Mouse (Mus musculus) neural tube, embryonic 11.5 days (tissue): Measurements from ENCODE around the gene Crisp2. TPM values are rescaled to one million over a fixed set of nuclear protein-coding genes. Genes with fewer than 3 reads are reported as not detected.

Source experiments
- ATAC-seq: fragments of 200-750 bp; cut with Nextera tagmentation; 2 replicates; pipeline ENCODE4 v1.8.0; 2017; ENCODE audit warnings: moderate number of reproducible peaks, mild to moderate bottlenecking, moderate TSS enrichment, moderate library complexity; ENCODE audit not compliant: insufficient read depth, low FRiP score, low TSS enrichment
- DNase-seq: peaks from one replicate; pipeline ENCODE4 v3.0.0-alpha.2; 2015; ENCODE audit warnings: low spot score
- H3K27ac ChIP-seq: fragments of 300-500 bp; sonication (generic); 2 replicates; pipeline ENCODE4 v1.5.1; 2014; ENCODE audit warnings: low read depth, mild to moderate bottlenecking, low read length
- H3K27me3 ChIP-seq: fragments of 300-500 bp; sonication (generic); 2 replicates; pipeline ENCODE4 v1.6.1; 2014; ENCODE audit warnings: mild to moderate bottlenecking, low read length, mixed read lengths; ENCODE audit not compliant: control insufficient read depth, insufficient read depth
- H3K36me3 ChIP-seq: fragments of 300-500 bp; sonication (generic); 2 replicates; pipeline ENCODE4 v1.6.1; 2014; ENCODE audit warnings: mild to moderate bottlenecking, low read length, moderate library complexity, mixed read lengths; ENCODE audit not compliant: control insufficient read depth, insufficient read depth
- H3K4me1 ChIP-seq: fragments of 300-500 bp; sonication (generic); 2 replicates; pipeline ENCODE4 v1.6.1; 2014; ENCODE audit warnings: low read length, mixed read lengths; ENCODE audit not compliant: control insufficient read depth, insufficient read depth
- H3K4me2 ChIP-seq: fragments of 300-500 bp; sonication (generic); 2 replicates; pipeline ENCODE4 v1.6.1; 2014; ENCODE audit warnings: low read depth, mild to moderate bottlenecking, moderate library complexity
- H3K4me3 ChIP-seq: fragments of 300-500 bp; sonication (generic); 2 replicates; pipeline ENCODE4 v1.5.1; 2014; ENCODE audit warnings: low read depth, low read length
- H3K9ac ChIP-seq: fragments of 300-500 bp; sonication (generic); 2 replicates; pipeline ENCODE4 v1.6.1; 2014; ENCODE audit warnings: mild to moderate bottlenecking, low read length
- H3K9me3 ChIP-seq: fragments of 300-500 bp; sonication (generic); 2 replicates; pipeline ENCODE4 v1.6.1; 2016; ENCODE audit warnings: low read length; ENCODE audit not compliant: control insufficient read depth
- WGBS: fragments of 180-500 bp; shearing (Covaris S2); extraction: QIAGEN DNeasy Blood & Tissue Kit; methylation state at CpG from one replicate; pipeline ENCODE4 v1.1.7; 2014; 5-methylcytosine and 5-hydroxymethylcytosine counted together
- polyA plus RNA-seq: library from polyadenylated mRNA; unstranded; fragments of >200 nt; fragmentation: Nextera tagmentation; extraction: Ambion mirVana; gene quantifications from 2 replicates; pipeline ENCODE4 v1.2.1, GENCODE M21; 2014

The Crisp2 gene
- polyA plus RNA-seq, 1 experiment from 2014 or later: not detected

DNA sequence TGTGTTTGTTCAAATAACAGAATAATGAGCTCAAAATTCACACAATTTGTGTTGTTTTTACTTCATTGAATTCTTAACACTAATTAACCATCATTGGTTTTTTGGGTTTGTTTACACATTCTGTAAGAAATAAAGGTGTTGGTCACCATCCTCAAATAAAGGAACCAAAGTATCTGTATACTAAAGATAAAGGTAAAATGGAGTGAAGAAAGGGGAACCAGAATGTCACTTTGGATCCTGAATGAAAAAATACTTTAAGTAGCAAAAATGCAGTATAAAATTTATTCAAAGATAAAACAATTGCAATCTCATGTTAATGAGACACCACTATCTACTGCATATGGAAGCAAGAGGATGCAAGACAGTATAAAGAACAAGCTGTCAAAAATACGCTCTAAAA is 4.8 kb upstream of the Crisp2 start:
- Histone ChIP-seq H3K4me3 (no peak overlapping the region), H3K4me2 (no peak overlapping the region), H3K4me1 (no peaks in the 10 kb centered on the region), H3K9me3 (no peaks in the 10 kb centered on the region), H3K36me3 (no peaks in the 10 kb centered on the region), H3K27me3 (no peaks in the 10 kb centered on the region), H3K27ac (no peak overlapping the region), H3K9ac (no peak overlapping the region)
- whole genome bisulfite sequencing: 90% methylated on average over 1 of the region's 1 CpGs
- no peak for ATAC-seq
- no peak for DNase-seq

DNA sequence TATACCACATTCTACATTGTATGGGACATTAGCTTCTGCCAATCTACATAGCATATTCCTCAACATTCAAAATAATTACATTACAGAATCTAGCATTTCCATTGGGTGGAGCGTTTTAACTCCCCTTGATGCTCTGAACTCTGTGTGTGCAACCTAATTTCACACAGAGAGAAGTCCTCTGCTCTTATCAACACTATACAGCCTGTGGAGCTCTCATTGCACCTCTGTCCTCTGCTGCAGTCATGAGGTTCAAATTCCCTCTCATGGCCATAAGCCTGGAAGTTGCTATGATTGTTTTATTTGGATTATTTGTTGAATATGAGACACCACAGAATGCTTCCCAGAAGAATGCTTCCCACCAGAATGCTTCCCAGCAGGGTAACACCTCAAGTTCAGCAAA is 4.1 kb upstream of the Crisp2 start, which contains the start of gene Rhag:
Rhag (plus strand) TSS at position 193 of the 400 bp plus-strand sequence.
- Histone ChIP-seq H3K27me3 (no peaks in the 10 kb centered on the region), H3K36me3 (no peaks in the 10 kb centered on the region), H3K27ac (no peak within 1 kb of the TSS), H3K9me3 (no peaks in the 10 kb centered on the region), H3K4me2 (no peak within 1 kb of the TSS), H3K4me3 (no peak within 1 kb of the TSS), H3K4me1 (no peaks in the 10 kb centered on the region), H3K9ac (no peak within 1 kb of the TSS)
- ATAC-seq (no peak), DNase-seq (no peak)
- 73% methylated on average over 1 of the region's 1 CpGs for WGBS

DNA sequence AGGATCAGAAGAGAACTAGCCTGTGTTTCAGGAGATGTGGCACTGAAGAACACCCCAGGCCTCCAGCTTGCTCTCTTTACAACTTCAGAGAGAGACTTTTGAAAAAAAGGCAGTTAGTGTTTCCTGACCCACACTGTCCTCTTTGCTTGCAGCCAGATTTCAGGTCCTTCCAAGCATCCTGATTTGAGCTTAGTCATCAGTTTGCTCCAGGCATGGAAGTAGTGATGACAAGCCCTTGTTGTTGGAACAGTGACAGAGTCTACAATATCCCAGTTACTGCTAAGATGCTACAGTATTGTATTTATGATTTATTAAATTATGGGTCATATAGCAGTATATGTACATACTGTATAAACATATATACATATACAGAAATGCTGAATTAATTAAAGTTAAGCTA is 1.3 kb upstream of the Crisp2 start:
- H3K27ac ChIP-seq: no peak overlapping the region
- ATAC-seq: no peak
- no peaks in the 10 kb centered on the region for H3K27me3 ChIP-seq
- H3K4me1 ChIP-seq: no peaks in the 10 kb centered on the region
- no peak overlapping the region for H3K4me2 ChIP-seq
- no peak overlapping the region for H3K9ac ChIP-seq
- no peak overlapping the region for H3K4me3 ChIP-seq
- H3K9me3 ChIP-seq: no peaks in the 10 kb centered on the region
- no peak for DNase-seq
- H3K36me3 ChIP-seq: no peaks in the 10 kb centered on the region

DNA sequence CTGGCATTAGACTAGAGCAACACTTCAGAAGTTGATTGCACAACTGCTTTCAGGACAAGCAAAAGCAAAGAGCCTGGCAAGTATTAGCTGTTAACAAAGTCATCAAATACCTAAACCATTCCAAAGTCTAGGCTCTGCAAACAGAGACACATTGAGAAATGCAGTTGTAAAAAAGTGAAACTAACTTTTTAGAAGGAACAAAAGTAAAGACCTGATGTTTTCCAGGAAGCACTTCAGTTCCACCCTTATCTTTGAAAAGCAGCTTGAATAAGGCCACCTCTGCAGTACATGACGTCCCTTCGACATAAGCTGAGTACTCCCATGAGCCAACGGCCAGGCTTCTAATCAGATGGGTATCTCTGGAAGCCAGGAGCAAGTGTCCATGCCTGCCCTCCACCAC is 253 bp downstream of the Crisp2 start:
- ATAC-seq (no peak), DNase-seq (no peak)
- H3K4me2 ChIP-seq: no peak overlapping the region
- WGBS: 80% methylated on average over 3 of the region's 3 CpGs
- no peaks in the 10 kb centered on the region for H3K36me3 ChIP-seq
- H3K27me3 ChIP-seq: no peaks in the 10 kb centered on the region
- H3K4me3 ChIP-seq: no peak overlapping the region
- H3K27ac ChIP-seq: no peak overlapping the region
- no peaks in the 10 kb centered on the region for H3K9me3 ChIP-seq
- no peaks in the 10 kb centered on the region for H3K4me1 ChIP-seq
- no peak overlapping the region for H3K9ac ChIP-seq

DNA sequence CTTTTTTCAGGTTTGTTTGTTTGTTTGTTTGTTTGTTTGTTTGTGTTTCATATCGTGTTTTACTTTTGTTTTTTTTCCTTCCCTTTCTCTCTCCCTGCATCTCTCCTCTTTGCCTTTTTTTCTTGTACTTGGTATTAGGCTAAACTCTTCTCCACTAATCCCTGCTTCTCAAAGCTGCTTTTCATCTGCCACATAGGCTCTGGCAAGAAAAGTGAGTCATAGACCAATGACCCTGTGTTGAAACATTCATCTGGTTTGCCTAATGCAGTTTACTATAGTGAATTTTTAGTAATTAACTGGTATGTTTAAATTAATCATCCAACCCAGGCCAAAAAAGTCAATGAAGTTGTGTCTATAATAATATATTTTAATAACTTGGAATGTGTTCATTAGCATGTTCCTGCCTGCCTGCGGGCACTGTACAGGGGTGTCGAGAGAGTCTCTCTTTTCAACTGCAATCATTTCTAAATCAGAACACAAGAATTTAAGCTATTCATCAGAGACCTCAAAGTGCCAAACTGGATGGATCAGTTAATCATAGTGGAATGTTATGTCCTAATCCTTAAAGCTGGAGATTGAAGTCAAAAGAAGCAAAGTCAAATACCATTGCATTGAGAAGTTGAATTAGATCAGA is 4.0 kb downstream of the Crisp2 start:
- Histone ChIP-seq H3K36me3 (no peaks in the 10 kb centered on the region), H3K4me3 (no peak overlapping the region), H3K4me2 (no peak overlapping the region), H3K4me1 (no peaks in the 10 kb centered on the region), H3K9ac (no peak overlapping the region), H3K27me3 (no peaks in the 10 kb centered on the region), H3K9me3 (no peaks in the 10 kb centered on the region), H3K27ac (no peak overlapping the region)
- DNase-seq (no peak), ATAC-seq (no peak)
- whole genome bisulfite sequencing: 87% methylated on average over 3 of the region's 3 CpGs

DNA sequence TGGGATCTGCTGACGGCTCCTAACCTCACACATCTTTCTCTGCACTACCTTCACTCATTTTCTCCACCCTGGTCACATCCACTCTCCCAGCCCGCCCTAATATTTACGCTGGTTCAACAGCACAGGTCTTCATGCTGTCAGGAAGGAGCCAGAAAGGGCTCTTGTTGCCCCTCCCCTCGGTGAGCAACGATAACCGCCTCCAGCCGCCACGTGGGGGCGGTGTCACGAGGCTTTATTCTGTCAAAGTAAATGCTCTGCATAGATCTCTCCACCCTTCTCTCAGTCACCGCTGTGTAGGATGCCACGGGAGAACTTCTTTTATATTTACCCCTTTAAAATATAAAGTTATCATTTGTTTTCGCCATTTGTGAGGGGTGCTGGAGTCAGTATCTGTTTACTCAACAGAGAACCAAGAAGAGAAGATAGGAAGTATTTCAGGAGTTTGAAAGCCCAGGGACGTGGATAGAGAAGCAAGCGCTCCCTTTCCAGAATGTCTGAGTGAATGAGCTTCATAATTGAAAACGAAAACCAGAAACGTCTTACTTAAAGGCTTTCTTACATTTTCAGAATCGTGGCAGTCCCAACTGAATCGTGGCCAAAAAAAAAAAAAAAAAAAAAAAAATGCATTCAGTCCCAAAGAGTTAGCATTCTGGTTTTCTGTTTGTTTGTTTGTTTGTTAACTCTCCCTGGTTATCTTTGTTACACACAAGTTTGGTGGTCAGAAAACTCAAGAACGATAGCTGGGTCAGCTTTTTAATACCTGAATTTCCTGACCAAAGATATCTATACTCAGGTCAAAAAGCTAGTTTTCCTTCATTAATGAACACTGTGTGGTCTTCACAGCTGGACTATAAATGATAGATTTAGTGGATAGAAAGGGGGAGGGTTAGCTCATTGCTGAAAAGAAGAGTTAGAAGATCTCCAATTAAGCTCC is 12.6 kb downstream of the Crisp2 start:
- no peaks in the 10 kb centered on the region for H3K27me3 ChIP-seq
- H3K36me3 ChIP-seq: no peaks in the 10 kb centered on the region
- 60% methylated on average over 20 of the region's 20 CpGs for WGBS
- no peaks in the 10 kb centered on the region for H3K9me3 ChIP-seq
- H3K4me1 ChIP-seq: no peaks in the 10 kb centered on the region
- peak; percentile 41 for DNase-seq
- no peak overlapping the region for H3K4me3 ChIP-seq
- H3K27ac ChIP-seq: no peak overlapping the region
- no peak overlapping the region for H3K4me2 ChIP-seq
- no peak for ATAC-seq
- H3K9ac ChIP-seq: no peak overlapping the region

DNA sequence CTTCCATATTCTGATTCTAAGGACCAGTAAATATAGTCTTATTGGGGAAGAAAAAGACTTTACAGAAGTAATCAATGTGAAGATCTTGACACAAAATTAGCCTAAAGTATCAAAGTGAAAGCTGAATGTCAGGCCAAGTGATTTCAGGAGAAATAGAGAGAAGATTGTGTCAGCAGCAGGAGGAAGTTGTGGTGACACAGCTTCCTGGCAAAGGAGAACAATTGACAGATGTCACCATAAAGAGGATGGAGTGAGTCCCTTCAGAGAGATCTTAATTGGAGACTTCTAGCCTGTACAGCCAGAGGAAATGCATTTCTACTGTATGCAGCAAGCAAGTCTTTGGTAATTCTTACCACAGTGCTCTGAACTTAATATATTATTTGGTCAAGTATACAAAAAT is 16.9 kb downstream of the Crisp2 start:
- Histone ChIP-seq H3K27ac (no peak overlapping the region), H3K4me3 (no peak overlapping the region), H3K36me3 (no peaks in the 10 kb centered on the region), H3K27me3 (no peaks in the 10 kb centered on the region), H3K9ac (no peak overlapping the region), H3K4me2 (no peak overlapping the region), H3K4me1 (no peaks in the 10 kb centered on the region), H3K9me3 (no peaks in the 10 kb centered on the region)
- DNase-seq: no peak
- ATAC-seq: no peak

DNA sequence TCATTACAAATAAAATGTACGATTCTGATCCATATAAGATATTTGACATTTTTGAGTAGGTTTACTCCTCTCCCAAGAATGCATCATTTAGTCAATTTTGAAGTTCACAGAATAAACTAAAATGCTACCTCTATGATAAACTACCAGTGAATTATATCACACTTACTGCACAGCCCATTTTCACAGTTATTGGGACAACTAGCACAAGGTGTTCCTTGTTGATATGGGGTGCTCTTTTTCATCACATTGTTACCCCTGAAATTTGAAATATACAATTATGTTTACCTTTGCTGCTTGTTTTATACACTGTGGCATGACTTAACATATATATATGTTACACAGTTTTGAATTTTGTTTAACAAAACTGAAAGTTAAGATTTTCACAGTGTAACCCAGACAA is 39.7 kb downstream of the Crisp2 start:
- no peaks in the 10 kb centered on the region for H3K27me3 ChIP-seq
- WGBS: 77% methylated on average over 1 of the region's 1 CpGs
- DNase-seq (no peak), ATAC-seq (no peak)
- no peak overlapping the region for H3K27ac ChIP-seq
- no peak overlapping the region for H3K4me2 ChIP-seq
- no peak overlapping the region for H3K9ac ChIP-seq
- H3K4me3 ChIP-seq: no peak overlapping the region
- H3K36me3 ChIP-seq: no peaks in the 10 kb centered on the region
- no peaks in the 10 kb centered on the region for H3K9me3 ChIP-seq
- no peaks in the 10 kb centered on the region for H3K4me1 ChIP-seq

DNA sequence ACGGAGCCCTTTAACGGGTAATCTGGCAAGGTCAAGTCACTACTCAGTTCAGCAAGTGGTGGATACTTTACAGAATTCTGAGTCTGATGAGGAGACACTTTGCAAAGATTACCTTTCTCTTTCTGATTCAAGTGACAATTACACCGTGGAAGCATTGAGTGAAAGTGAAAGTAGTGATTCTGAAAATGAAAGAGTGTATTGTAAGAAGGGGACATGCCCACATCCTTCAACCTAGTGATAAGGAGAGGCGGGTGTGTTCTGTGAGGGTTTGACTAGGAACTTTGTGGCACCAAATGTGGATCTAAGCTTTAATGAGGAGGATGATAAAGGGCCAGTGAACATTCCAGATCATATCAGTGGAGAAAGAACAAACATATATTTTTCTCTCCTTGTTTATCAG is 43.1 kb downstream of the Crisp2 start:
- WGBS: 86% methylated on average over 4 of the region's 4 CpGs
- Histone ChIP-seq H3K27ac (no peak overlapping the region), H3K9me3 (no peaks in the 10 kb centered on the region), H3K4me3 (no peak overlapping the region), H3K4me1 (no peaks in the 10 kb centered on the region), H3K27me3 (no peaks in the 10 kb centered on the region), H3K36me3 (no peaks in the 10 kb centered on the region), H3K9ac (no peak overlapping the region), H3K4me2 (no peak overlapping the region)
- DNase-seq (no peak), ATAC-seq (no peak)
